Mouse (Mus musculus): ENCODE results near the gene Itga3.

DNA sequence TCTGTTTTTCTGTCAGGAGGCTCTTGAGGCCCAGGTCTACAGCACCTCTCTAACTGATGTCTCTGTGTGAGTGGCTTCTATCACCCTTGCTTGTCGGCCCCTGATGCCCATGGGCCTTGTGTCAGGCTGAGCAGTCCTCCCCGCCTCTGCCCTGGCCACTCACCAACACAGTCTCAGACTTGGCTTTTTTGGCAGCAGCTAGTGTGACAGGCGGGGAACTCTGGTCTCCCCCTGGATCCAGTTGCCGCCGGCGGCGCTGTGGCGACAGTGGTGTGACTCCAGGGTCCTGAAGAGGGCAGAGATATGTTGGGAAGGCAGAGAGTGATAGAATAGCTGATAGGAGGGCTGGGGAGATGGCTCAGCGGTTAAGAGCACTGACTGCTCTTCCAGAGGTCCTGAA is 23.5 kb downstream of the Itga3 start:
- TF ChIP-seq POLR2A (IDR thresholded peaks at IDR 0.05; ENCODE audit: control insufficient read depth, extremely low read depth, insufficient read depth, low read length, poor library complexity) (no peak), CTCF (IDR thresholded peaks at IDR 0.05; ENCODE audit: borderline replicate concordance, control insufficient read depth, extremely low read depth, insufficient read depth, low read length, poor library complexity) (no peak)

All from thymus, adult 2 months (tissue).